Mouse (Mus musculus): ENCODE data around the gene 4933407L21Rik.

Gene 4933407L21Rik

GRCm38 (mm10) chr1:85916830-85917450, 11.3 kb upstream of the 4933407L21Rik start:
- no peak for DNase-seq (ENCODE audit: low spot score)

GRCm38 (mm10) chr1:85919621-85920020, 8.7 kb upstream of the 4933407L21Rik start:
- no peak for DNase-seq (ENCODE audit: low spot score)

- no peak for DNase-seq (ENCODE audit: low spot score)
These were observed 6.6 kb upstream of the 4933407L21Rik start for GRCm38 (mm10) chr1:85921725-85922124.

GRCm38 (mm10) chr1:85922127-85922864, 6.0 kb upstream of the 4933407L21Rik start:
- no peak for DNase-seq (ENCODE audit: low spot score)

GRCm38 (mm10) chr1:85922865-85923211, 5.4 kb upstream of the 4933407L21Rik start:
- no peak for DNase-seq (ENCODE audit: low spot score)

- DNase-seq (ENCODE audit: low spot score): no peak
These were observed 3.1 kb upstream of the 4933407L21Rik start for GRCm38 (mm10) chr1:85925183-85925582.

GRCm38 (mm10) chr1:85928688-85929065, 394 bp downstream of the 4933407L21Rik start:
- no peak for DNase-seq (ENCODE audit: low spot score)

GRCm38 (mm10) chr1:85929406-85929805, 1.1 kb downstream of the 4933407L21Rik start:
- DNase-seq (ENCODE audit: low spot score): no peak

- DNase-seq (ENCODE audit: low spot score): no peak
These were observed 2.9 kb downstream of the 4933407L21Rik start for GRCm38 (mm10) chr1:85931170-85931569.

GRCm38 (mm10) chr1:85933226-85933625, 4.9 kb downstream of the 4933407L21Rik start:
- no peak for DNase-seq (ENCODE audit: low spot score)

- DNase-seq (ENCODE audit: low spot score): no peak
These were observed 5.6 kb downstream of the 4933407L21Rik start for GRCm38 (mm10) chr1:85933631-85934465.

- DNase-seq (ENCODE audit: low spot score): no peak
These were observed 6.3 kb downstream of the 4933407L21Rik start for GRCm38 (mm10) chr1:85934560-85934959.

GRCm38 (mm10) chr1:85935148-85935852, 7.0 kb downstream of the 4933407L21Rik start:
- DNase-seq (ENCODE audit: low spot score): peak; percentile 41

GRCm38 (mm10) chr1:85936265-85936664, 8.0 kb downstream of the 4933407L21Rik start:
- DNase-seq (ENCODE audit: low spot score): no peak

- DNase-seq (ENCODE audit: low spot score): no peak
These were observed 9.0 kb downstream of the 4933407L21Rik start for GRCm38 (mm10) chr1:85937323-85937722.

- DNase-seq (ENCODE audit: low spot score): no peak
These were observed 14.0 kb downstream of the 4933407L21Rik start for GRCm38 (mm10) chr1:85942318-85942717.

- no peak for DNase-seq (ENCODE audit: low spot score)
These were observed 20.9 kb downstream of the 4933407L21Rik start for GRCm38 (mm10) chr1:85949085-85949684.

- no peak for DNase-seq (ENCODE audit: low spot score)
These were observed 26.9 kb downstream of the 4933407L21Rik start for GRCm38 (mm10) chr1:85955150-85955549.

- DNase-seq (ENCODE audit: low spot score): no peak
These were observed 29.0 kb downstream of the 4933407L21Rik start for GRCm38 (mm10) chr1:85957290-85957689.

GRCm38 (mm10) chr1:85957942-85958619, 29.8 kb downstream of the 4933407L21Rik start:
- DNase-seq (ENCODE audit: low spot score): no peak
